Mouse (Mus musculus) right cerebral cortex, postnatal 36 days (tissue): ENCODE measurements around the gene Pask.
"Not testable (repeated sequence)": the region's sequence is repeated elsewhere in the genome, so short reads cannot be mapped to it uniquely, and the experiment has no call there.

Experiments
- DNase-seq, 2 experiments: peaks; one replicate each; pipeline ENCODE4 v3.0.0; 2022; ENCODE audit warnings: low spot score in 2 of 2, mixed read lengths in 1 of 2

Gene Pask

GRCm38 (mm10) chr1:93342648-93343503 lies at the start of gene Pask, which contains the start of gene Ppp1r7:
Gene Pask (minus strand): TSS chr1:93343482.
Gene Ppp1r7 (plus strand): TSS chr1:93342854.
- peak; percentile 93 to 95 for DNase-seq

GRCm38 (mm10) chr1:93388906-93389305 lies 45.6 kb upstream of the Pask start:
- no peak for DNase-seq

- DNase-seq = no peak
Measured at GRCm38 (mm10) chr1:93387198-93387597, 43.9 kb upstream of the Pask start.

- no peak for DNase-seq
Measured at GRCm38 (mm10) chr1:93379117-93379516, 35.8 kb upstream of the Pask start.

GRCm38 (mm10) chr1:93377307-93377706 lies 34.0 kb upstream of the Pask start:
- DNase-seq = no peak

- no peak for DNase-seq
Measured at GRCm38 (mm10) chr1:93373665-93374064, 30.4 kb upstream of the Pask start, which contains the start of gene Ano7. Gene Ano7 (plus strand): TSS chr1:93373930.

GRCm38 (mm10) chr1:93365641-93366040 lies 22.4 kb upstream of the Pask start:
- DNase-seq = no peak

- DNase-seq = no peak
Measured at GRCm38 (mm10) chr1:93362661-93363060, 19.4 kb upstream of the Pask start.

GRCm38 (mm10) chr1:93352724-93353123 lies 9.4 kb upstream of the Pask start:
- DNase-seq = peak; percentile 8 to 49

GRCm38 (mm10) chr1:93349701-93350100 lies 6.4 kb upstream of the Pask start:
- DNase-seq = no peak

- peak in 1 of 2 experiments; percentile 12 for DNase-seq
Measured at GRCm38 (mm10) chr1:93347176-93347575, 3.9 kb upstream of the Pask start.

GRCm38 (mm10) chr1:93343504-93344047 lies 294 bp upstream of the Pask start:
- peak; percentile 94 for DNase-seq

- no peak for DNase-seq
Measured at GRCm38 (mm10) chr1:93334621-93335020, 8.7 kb downstream of the Pask start.

- DNase-seq = no peak
Measured at GRCm38 (mm10) chr1:93326446-93326845, 16.8 kb downstream of the Pask start.

GRCm38 (mm10) chr1:93323973-93324372 lies 19.3 kb downstream of the Pask start:
- no peak for DNase-seq

- peak; percentile 72 to 73 for DNase-seq
Measured at GRCm38 (mm10) chr1:93305581-93306337, 37.5 kb downstream of the Pask start, which contains the start of gene Mterf4. Gene Mterf4 (minus strand): TSS chr1:93305915.

- no peak for DNase-seq
Measured at GRCm38 (mm10) chr1:93300578-93300977, 42.7 kb downstream of the Pask start.

- no peak for DNase-seq
Measured at GRCm38 (mm10) chr1:93299791-93300190, 43.5 kb downstream of the Pask start.

GRCm38 (mm10) chr1:93294491-93294890 lies 48.8 kb downstream of the Pask start:
- not testable (repeated sequence) for DNase-seq

GRCm38 (mm10) chr1:93292006-93292405 lies 51.3 kb downstream of the Pask start:
- no peak for DNase-seq

- no peak for DNase-seq
Measured at GRCm38 (mm10) chr1:93291591-93291990, 51.7 kb downstream of the Pask start.

GRCm38 (mm10) chr1:93290956-93291355 lies 52.3 kb downstream of the Pask start:
- DNase-seq = no peak
